Mouse (Mus musculus) small intestine, adult 2 months (tissue): Measurements from ENCODE around the gene Slc5a5. TPM values are rescaled to one million over a fixed set of nuclear protein-coding genes. Genes with fewer than 3 reads are reported as not detected.

Experiments
- H3K27ac ChIP-seq: fragments of 200-500 bp; 2 replicates; pipeline ENCODE4 v1.5.1; 2012; ENCODE audit warnings: low read depth, low read length, control low read depth, inconsistent platforms; ENCODE audit not compliant: insufficient read depth
- H3K27me3 ChIP-seq: fragments of 200-500 bp; 2 replicates; pipeline ENCODE4 v1.6.1; 2012; ENCODE audit warnings: mild to moderate bottlenecking, moderate library complexity, low read length, inconsistent platforms; ENCODE audit not compliant: control insufficient read depth, insufficient read depth
- H3K36me3 ChIP-seq: fragments of 200-500 bp; 2 replicates; pipeline ENCODE4 v1.6.1; 2012; ENCODE audit warnings: mild to moderate bottlenecking, low read length, control low read depth, inconsistent platforms; ENCODE audit not compliant: control insufficient read depth, insufficient read depth
- H3K4me1 ChIP-seq: fragments of 200-500 bp; 2 replicates; pipeline ENCODE4 v1.6.1; 2012; ENCODE audit warnings: low read length, inconsistent platforms, mixed read lengths; ENCODE audit not compliant: control insufficient read depth, insufficient read depth, insufficient read length
- H3K4me3 ChIP-seq: fragments of 200-500 bp; 2 replicates; pipeline ENCODE4 v1.5.1; 2012; ENCODE audit warnings: low read depth, mild to moderate bottlenecking, control low read depth, inconsistent platforms, low read length, moderate library complexity
- CTCF ChIP-seq: fragments of 200-500 bp; IDR thresholded peaks from 2 replicates; pipeline ENCODE4 v1.5.1; 2012; ENCODE audit warnings: low read depth, mild to moderate bottlenecking, control low read depth, inconsistent platforms, low read length, moderate library complexity, mixed read lengths; ENCODE audit not compliant: insufficient replicate concordance, insufficient read length; ENCODE audit errors: extremely low read depth
- POLR2A ChIP-seq: fragments of 200-500 bp; IDR thresholded peaks from 2 replicates; pipeline ENCODE4 v1.6.1; 2012; ENCODE audit warnings: low read depth, mild to moderate bottlenecking, control low read depth, inconsistent platforms, low read length, moderate library complexity
- WGBS: fragments of 180-500 bp; shearing (Covaris S2); methylation state at CpG from one replicate; pipeline ENCODE4 v1.1.7; 2018; 5-methylcytosine and 5-hydroxymethylcytosine counted together
- polyA plus RNA-seq: library from polyadenylated mRNA; depleted of rRNA; stranded (reverse); fragments of >200 nt; gene quantifications from 2 replicates; pipeline ENCODE4 v1.2.3, GENCODE M21; 2012

Slc5a5 gene
- polyA plus RNA-seq, 1 experiment = 0.41 TPM

DNA sequence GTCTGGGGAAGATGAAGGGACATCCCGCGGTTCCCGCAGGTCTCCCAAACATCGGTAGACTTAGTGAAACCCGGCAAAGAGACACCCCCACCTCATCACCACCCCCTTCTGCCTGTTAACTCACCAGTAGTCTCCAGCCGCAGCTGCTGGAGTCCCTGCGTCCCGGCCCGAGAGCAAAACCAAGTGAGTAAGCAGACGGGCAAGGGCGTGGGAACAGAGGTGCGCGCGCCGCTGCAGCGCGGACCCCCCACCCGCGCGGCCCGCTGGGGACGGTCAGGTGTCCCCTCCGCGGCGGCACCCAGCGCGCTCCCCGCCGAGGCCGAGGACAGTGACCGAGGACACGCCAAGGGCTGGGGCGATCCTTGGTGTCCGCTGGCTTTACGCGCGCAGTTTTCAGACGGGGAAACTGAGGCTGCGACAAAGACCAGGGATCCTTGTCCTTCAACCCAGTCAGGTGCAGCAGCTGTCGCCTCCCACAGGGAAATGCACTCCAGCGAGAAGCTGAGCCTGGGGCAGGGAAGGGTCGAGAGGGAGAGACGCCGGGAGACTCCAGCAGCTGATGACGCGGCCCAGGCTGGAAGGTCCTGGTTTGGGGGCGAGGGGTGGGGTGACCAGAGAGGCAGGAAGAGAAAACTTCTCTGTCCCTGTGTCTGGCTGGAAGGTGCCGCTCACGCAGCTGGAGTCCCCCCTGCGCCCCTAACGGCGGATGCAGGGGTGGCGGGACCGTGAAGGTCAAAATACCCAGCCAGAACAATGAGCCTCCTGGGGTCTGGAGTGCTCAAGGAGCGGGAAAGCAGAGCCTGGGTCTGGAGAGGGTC lies 29.5 kb downstream of the Slc5a5 start, which contains the start of gene Kcnn1:
Gene Kcnn1 (minus strand): TSS at position 435 of the 818 bp plus-strand sequence.
- H3K27ac ChIP-seq = no peak within 1 kb of the TSS
- H3K4me3 ChIP-seq = peak within 1 kb of the TSS; percentile 38
- H3K27me3 ChIP-seq = peaks cover 34% of the 10 kb centered on the region
- 1% methylated on average over 55 of the region's 55 CpGs for WGBS
- H3K36me3 ChIP-seq = peaks cover 3% of the 10 kb centered on the region
- TF ChIP-seq POLR2A = no peak
- TF ChIP-seq CTCF = no peak
- peaks cover 22% of the 10 kb centered on the region for H3K4me1 ChIP-seq

- H3K4me3 ChIP-seq = no peak overlapping the region
- TF ChIP-seq POLR2A = no peak
- TF ChIP-seq CTCF = no peak
- peaks cover 6% of the 10 kb centered on the region for H3K4me1 ChIP-seq
- no peaks in the 10 kb centered on the region for H3K36me3 ChIP-seq
- H3K27ac ChIP-seq = no peak overlapping the region
- peaks cover 8% of the 10 kb centered on the region for H3K27me3 ChIP-seq
- 55% methylated on average over 4 of the region's 4 CpGs for WGBS
Measured at GRCm38 (mm10) chr8:70857516-70857915, 35.0 kb downstream of the Slc5a5 start.

- Histone ChIP-seq H3K27me3 (no peaks in the 10 kb centered on the region; the same call in 1 of the 2 replicates), H3K27ac (no peak overlapping the region), H3K4me3 (peak overlapping the region; percentile 65), H3K36me3 (no peaks in the 10 kb centered on the region), H3K4me1 (peaks cover 6% of the 10 kb centered on the region)
- TF ChIP-seq POLR2A = no peak
- TF ChIP-seq CTCF = no peak
- 6% methylated on average over 33 of the region's 33 CpGs for WGBS
Measured at GRCm38 (mm10) chr8:70856541-70857197, 35.9 kb downstream of the Slc5a5 start.

- no peaks in the 10 kb centered on the region; the same call in 1 of the 2 replicates for H3K27me3 ChIP-seq
- no peaks in the 10 kb centered on the region for H3K36me3 ChIP-seq
- TF ChIP-seq CTCF (no peak), POLR2A (no peak)
- no peak overlapping the region for H3K4me3 ChIP-seq
- H3K4me1 ChIP-seq = peaks cover 6% of the 10 kb centered on the region
- no peak overlapping the region for H3K27ac ChIP-seq
- 66% methylated on average over 5 of the region's 5 CpGs for WGBS
Measured at GRCm38 (mm10) chr8:70856028-70856427, 36.5 kb downstream of the Slc5a5 start.

- H3K27me3 ChIP-seq = no peaks in the 10 kb centered on the region; the same call in 1 of the 2 replicates
- H3K36me3 ChIP-seq = no peaks in the 10 kb centered on the region
- H3K4me1 ChIP-seq = peaks cover 6% of the 10 kb centered on the region
- TF ChIP-seq CTCF (no peak), POLR2A (no peak)
- H3K27ac ChIP-seq = no peak overlapping the region
- H3K4me3 ChIP-seq = no peak overlapping the region
- 72% methylated on average over 2 of the region's 2 CpGs for WGBS
Measured at GRCm38 (mm10) chr8:70853863-70854262, 38.7 kb downstream of the Slc5a5 start.

GRCm38 (mm10) chr8:70852595-70853231 lies 39.8 kb downstream of the Slc5a5 start:
- H3K27me3 ChIP-seq = no peaks in the 10 kb centered on the region; the same call in 1 of the 2 replicates
- no peak overlapping the region for H3K4me3 ChIP-seq
- TF ChIP-seq CTCF (no peak), POLR2A (no peak)
- peaks cover 6% of the 10 kb centered on the region for H3K4me1 ChIP-seq
- no peak overlapping the region for H3K27ac ChIP-seq
- no peaks in the 10 kb centered on the region for H3K36me3 ChIP-seq
- 92% methylated on average over 41 of the region's 41 CpGs for WGBS
